Mouse (Mus musculus): Measurements from ENCODE around the gene Trp53rkb. TPM values are rescaled to one million over a fixed set of nuclear protein-coding genes. Genes with fewer than 3 reads are reported as not detected.

The Trp53rkb gene
- polyA plus RNA-seq, 2 experiments from 2014 or later, result 0.14 to 0.24 TPM

DNA sequence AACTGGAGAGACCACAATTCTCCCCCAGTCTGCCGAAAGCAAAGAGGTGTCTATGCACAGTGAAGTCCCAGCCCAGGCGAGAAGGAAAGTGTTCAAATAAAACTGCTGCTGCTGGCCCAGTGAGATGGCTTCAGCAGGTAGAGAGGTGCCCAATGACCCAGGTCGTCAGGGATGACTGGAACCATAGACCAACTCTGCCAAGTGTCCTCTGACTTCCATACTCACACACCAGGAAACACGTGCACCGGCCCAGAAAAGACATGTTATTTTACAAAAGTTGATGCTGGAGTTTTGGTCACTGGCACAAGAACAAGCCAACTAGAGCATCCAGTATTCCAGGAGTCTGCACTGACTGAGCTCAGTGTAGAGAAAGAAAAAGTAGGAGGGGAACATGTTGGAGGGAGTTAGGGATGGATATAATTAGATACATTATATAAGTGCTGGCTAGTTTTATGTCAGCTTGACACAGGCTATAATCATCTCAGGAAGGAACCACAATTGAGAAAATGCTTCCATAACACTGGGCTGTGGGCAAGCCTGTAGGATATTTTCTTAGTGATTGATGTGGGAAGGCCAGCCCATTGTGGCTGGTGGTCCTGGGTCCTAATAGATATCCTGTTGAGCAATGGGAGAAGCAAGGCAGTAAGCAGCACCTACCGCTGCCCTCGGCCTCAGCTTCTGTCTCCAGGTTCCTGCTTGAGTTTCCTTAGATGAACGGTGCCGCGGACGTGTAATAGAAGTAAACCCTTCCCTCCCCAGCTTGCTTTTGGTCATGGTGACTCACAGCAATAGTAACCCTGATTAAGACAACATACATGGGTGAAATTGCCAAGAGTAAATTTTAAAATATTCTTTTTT is 7.5 kb downstream of the Trp53rkb start:
- no peak for ATAC-seq

DNA sequence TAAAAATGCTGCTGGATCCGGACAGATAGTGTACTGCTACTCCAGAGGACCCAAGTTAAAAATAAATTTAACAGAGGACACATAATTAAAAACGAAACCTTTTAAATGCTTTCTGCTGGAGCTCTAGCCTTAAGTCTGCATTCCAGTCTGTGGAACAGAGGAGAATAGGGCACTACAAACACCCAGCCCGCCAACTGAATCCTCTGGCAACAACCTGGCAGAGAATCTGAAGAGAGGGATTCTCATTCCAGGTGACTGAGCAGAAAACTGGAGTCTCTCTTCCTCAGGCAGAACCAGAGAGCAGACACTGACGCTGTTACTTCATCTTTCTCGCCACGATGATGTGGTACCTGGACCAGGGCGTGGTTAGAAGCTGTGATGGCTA is 8.1 kb downstream of the Trp53rkb start:
- ATAC-seq, result no peak

DNA sequence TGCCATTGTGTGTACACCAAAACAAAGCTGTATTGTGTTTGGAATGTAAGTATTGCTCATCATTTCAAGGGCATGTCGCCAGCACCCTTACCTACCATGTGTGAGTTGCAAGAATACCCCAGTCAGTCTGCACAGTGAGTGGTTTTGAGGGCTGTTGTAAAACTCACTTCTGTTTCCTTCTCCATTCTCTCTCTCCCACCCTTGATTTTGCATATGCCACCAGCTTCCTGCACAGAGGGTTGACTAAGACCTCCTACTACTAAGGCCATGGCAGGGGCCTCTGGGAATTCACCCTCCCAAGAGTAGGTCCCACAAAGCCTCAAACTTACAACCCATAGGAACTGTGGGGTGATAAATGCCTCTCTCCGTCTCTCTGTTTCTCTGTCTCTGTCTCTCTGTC is 9.1 kb downstream of the Trp53rkb start:
- no peak for ATAC-seq

DNA sequence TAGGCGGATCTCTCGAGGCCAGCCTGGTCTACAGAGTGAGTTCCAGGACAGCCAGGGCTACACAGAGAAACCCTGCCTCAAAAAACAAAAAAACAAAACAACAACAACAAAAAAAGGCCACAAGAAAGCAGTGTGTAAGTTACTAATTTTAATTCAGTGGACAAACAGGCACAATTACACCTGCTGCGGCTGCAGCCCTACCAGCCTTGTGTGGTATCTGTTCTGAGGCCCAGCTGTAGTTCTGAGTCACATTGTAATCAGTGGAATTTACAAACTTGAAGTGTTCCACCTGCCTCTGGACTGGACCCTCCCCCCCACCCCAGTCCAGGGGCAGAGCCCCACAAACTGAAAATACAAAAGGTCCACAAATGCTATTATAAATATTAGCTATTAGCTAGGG is 11.0 kb downstream of the Trp53rkb start:
- no peak for ATAC-seq

DNA sequence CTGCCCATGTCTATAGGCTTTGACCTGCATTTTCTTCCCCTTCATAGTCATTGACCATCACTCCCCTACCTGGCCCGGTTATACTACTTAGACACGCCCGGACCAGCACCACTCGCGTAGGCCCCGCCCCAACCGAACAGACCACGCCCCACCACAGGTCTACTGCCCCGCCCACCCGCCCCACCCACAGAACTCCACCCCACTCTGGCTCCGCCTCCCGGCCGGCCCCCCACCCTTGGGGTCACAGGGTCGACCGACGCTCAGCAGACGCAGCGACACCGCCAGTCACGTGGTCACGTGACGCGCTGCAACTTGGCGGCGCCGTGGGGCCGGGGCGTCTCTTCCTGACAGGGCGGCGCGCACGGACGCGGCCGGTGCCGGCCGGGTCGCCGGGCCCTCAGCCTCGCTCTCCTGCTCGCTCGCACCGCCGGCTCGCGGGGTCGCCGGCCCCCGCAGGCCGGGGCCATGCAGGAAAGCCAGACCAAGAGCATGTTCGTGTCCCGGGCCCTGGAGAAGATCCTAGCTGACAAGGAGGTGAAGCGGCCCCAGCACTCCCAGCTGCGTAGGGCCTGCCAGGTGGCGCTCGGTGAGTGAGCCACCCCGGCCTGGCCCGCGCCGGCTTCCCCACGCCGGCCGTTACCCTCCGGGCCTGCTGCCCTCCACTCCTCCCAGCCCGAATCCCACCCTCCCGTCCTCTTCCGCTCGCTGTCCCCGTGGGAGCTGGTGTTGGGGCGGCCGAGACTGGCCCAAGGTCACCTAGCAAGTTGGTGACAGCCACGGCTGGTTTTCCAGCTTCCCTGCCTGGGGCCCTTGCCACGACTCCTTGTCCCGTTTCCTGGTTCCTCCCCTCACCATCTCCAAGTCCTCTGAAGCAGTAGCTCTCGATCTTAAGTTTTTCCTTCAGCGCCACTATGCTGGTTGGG is 13.2 kb downstream of the Trp53rkb start, which contains the start of gene Arfgef2:
Arfgef2 (plus strand) TSS at position 339 of the 923 bp plus-strand sequence.
- peak; percentile 93 for ATAC-seq

DNA sequence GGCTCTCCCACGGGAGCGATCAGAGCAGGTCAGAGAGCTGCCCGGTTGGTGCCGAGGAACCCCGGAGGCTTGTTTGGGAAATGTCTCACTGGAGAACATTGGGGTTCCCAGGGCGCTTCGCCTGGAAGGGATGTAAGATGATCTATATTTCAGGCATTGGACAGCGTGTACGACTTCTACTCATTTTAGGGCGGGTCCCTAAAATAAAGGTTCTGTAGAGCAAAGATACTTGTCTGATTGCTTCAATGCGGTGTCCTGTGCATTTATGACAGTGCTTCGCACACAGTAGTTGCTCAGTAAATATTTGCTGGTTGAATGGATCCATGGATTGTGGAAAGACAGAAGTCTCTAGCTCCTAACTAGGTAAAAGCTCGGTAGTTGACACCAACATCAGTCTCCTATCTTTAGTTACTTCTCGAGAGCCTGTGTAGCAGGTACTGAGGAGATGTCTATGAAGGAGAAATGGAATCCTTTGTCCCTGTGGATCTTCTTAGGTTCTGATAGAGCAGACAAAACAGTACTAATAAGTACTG is 13.9 kb downstream of the Trp53rkb start:
- ATAC-seq, result peak; percentile 7

DNA sequence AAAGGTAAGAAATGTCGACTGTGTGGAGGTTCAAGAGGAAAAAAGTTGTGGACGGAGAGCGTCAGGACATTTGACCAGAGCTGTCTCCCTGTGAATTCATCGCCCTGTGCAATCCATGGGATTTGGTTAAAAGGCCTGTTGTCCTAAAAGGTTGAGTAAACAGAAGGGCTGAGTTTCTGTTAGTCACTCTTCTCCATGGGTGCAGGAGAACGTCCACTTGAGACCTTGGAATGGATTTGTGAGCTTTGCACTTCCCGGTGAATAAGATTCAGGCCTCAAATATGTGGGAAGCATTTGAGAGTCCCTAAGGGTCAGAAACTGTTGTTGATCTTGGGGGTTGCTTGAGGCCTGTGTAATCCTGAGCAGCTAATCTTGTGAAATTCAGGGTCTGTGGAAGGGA is 14.5 kb downstream of the Trp53rkb start:
- no peak for ATAC-seq

DNA sequence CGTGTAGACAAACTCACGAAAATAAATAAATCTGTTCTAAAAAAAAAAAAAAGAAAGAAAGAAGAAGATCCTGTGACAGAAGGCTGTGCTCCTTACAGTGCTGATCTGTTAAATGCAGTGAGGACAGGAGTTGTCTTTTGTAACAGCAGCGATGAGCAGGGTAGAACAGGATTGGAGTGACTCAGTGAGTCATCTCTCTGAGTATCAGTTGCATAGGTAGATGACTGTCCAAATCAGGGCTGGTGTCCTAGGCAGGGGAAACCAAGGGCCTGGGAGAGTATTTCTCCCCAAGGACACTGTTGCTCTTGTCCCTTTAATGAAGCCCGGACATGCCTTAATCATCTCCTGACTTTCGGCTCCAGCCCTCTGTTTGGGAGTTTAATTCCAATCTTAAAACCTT is 17.2 kb downstream of the Trp53rkb start:
- ATAC-seq, result no peak

DNA sequence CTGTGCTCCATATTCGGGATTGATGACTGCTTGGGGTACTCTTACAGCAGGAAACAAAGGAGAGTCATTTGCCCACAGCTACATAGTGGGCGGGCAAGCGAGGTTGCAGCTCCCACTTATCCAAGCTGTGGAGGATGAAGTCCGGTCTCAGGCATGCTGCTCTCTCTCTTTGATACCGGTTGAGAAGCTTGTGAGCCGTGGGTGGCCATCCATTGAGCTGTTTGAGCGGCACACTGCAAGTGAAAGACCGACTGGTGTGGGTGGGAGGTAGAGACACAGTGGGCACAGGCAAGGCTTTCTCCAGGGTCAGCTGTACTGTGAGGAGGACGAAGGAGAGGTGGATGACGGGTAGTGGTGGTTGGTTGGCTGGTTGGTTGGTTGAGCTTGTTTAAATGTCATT is 18.5 kb downstream of the Trp53rkb start:
- ATAC-seq, result no peak

DNA sequence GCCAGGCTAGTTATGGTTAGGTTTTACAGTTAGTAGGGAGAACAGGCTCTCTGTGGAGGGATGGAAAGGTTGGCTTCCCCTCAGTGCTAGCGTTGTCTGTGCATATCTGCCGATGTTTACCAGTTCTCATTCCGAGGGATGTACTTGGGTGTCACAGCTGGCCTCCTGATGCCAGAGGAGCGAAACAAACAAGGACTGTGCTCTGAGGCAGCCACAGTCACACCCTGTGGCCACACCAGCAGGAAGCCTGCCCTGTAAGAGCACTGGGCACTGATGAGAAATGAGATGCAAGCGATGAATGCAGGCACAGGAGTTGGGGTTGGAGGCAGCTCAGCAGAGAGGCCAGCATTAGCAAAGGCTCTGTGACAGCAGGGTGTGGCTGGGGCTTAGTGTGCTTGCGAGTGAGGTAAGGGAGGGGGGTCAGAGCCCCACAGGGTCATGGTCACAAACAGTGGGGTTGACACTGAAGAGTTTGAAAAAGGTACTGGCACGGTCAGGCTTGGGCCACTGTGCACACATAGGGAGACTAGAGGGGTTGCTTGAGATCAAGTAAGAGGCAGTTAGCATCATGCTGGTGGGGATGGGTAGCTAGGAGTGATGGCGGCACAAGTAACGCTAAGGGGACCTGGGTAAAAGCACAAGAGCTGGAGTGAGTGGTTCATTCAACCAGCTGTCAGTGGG is 26.3 kb downstream of the Trp53rkb start:
- ATAC-seq, result no peak

DNA sequence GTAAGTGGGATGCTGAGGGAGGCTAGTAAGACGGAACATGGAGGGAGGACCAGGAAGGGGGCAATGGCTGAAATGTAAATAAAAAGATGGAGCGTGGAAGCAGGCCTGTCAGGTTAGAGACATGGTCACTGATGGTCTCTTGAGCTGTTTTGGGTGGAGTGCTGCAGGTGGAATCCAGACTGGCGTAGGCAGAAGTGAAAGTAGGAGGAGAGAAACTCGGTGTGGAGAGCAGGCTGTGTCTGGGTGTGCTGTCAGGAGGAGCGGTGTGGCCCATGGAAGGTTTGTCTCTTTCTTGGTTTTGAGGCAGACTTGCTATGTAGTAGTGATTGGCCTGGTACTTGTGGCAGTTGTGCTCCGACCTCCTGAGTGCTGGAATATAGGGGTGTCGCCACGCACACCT is 27.5 kb downstream of the Trp53rkb start:
- no peak for ATAC-seq

DNA sequence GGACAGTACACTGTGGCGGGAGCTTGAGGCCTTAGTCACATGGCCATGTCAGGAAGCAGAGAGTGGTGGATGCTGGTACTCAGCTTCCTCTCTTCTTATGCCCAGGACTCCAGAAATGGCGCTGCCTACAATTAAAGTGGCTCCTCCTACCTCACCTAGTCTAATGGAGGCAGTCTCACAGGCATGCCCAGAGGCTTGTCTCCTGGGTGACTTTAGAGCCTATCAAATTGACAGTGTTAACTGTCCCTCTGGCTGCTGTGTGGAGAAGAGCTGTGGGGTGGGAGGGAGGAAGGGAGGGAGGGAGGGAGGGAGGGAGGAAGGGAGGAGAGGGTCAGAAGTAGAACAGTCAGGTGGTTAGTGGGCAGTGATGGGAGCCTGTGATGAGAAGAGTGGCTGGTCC is 28.5 kb downstream of the Trp53rkb start:
- ATAC-seq, result no peak

DNA sequence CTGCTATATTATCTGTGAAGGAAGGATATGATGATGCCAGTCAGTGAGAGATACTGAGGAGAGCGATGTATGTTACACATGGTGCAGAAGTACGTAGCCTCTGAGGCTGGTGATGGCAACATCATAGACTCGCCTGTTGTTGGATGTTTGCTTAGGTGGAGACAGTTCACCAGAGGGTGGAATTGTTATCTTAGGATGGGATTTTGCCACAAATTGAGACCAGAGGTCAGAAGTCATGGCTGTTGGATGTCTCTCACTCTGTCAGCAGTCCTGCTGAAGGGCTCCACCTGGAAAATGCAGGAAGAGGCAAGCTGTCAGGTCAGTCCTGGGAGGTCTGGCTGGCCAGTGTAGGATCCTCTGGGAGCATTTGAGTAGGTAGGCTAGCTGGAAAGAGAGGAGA is 29.1 kb downstream of the Trp53rkb start:
- ATAC-seq, result no peak

DNA sequence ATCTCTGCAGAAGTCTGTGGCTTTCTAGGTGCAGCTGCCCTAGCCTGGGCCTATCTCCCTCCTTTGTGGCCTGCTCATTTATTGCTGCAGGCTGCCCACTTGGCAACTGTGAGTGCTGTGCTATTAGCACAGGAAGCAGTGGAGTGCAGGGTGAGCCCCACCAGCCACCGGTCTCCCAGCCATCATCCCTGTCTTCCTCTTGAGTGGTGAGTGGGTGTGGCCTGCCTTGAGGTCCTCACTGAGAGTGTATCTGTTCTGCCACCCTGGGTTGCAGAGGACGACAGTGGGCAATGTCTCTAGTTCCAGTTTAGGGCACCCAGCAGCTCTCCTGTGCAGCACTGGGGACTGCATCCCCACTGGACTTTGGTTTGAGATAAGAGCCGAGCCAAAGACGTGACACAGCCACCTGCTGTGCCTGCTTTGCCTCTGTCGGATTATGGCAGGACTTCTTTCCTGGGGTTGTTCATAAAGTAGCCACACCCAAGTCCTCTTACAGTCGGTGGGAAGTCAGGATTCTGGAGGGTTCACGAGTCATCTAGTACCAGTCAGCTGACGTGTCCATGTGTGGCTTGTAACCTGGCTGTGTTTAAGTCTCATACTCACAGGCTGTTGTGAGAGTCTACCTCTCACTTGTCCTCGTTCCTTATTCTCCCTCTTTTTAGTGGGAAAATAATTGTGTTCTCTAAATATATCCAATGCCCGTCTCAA is 29.9 kb downstream of the Trp53rkb start:
- no peak for ATAC-seq

DNA sequence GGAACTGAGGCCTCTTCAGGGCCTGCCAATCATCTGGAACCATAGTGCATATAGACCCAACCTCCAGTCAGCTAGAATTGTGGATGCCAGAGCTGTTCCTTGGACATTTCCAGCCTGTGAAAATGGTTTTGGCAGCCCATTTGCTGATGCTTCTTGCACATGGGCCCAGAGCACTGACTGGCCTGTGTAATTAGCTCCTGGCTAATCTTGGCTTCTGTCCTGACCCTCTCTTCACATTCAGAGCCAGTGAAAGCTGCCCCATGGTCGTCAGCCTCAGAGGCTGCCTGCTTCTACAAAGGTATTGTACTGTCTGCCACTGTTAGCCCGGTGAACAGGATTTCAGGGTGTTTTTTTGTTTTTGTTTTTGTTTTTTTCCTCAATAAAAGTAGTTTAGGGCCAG is 30.6 kb downstream of the Trp53rkb start:
- ATAC-seq, result no peak

DNA sequence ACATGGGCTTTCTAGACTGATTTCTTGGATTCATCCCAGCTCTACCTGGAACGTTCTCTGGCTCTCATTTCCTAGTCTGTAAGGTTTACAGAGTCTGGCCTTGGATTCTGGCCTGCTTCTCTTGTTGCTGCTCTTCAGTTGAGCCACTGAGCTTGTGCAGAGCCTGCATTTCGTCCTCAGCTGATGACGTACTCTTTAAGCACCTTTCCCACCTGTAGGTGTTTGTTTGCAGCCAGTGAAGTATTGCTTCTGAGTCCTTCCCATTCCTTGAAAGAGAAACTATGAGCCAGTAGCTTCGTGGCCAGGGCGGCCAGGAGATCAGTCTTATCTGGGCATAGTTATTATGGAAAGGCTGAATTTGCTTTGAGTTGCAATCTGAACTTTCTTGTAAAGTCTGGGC is 32.1 kb downstream of the Trp53rkb start:
- ATAC-seq, result no peak

DNA sequence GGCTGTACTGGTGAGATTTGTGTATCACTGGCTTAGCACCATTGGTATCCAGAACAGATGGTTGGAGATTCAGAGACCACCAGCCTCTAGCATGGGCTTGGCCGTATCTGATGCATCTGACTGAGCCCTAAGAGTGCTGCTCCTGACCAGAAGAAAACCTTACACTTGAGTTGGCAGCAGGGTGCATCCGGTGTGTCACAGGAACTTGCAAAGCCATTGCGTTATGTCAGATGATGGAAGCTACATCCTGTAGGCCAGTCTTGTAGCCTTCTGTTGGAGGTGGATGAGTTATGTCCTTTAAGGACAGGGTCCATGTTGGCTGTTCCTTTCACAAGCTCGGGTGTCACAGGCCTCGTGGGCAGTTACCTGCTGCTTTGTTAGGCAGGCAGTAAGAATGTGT is 32.7 kb downstream of the Trp53rkb start:
- ATAC-seq, result no peak

DNA sequence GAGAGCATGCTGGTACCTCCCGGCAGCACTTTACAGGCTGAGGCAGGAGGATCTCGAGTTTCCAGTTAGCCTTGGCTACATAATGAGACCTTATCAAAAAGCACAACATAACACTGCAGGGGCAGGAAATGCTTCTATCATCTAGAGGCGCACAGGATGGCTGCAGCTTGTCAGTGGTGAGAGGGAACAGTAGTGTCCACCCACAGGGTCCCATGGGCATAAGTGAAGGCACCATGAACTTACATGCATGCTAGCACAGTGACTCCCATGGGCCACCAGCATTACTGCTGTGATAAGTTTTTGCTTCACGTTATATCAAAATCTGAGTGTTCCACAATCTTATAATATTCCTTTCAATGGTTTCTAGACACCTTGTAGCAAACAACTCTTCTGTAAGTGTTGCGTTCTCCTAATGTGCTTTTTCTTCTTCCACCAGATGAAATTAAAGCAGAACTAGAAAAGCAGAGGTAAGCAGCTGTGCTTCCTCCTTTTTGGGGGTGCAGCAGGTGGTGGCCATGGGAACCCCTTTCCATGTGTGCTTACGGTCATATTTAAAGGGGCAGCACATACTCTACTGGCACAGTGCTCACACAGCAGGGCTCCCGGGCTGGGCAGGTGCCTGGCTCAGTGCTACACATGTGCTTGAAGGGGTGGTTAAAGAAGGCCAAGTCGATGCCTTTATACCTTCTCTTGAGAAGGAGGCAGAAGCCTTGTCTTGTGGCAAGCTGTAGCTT is 34.3 kb downstream of the Trp53rkb start:
- no peak for ATAC-seq

DNA sequence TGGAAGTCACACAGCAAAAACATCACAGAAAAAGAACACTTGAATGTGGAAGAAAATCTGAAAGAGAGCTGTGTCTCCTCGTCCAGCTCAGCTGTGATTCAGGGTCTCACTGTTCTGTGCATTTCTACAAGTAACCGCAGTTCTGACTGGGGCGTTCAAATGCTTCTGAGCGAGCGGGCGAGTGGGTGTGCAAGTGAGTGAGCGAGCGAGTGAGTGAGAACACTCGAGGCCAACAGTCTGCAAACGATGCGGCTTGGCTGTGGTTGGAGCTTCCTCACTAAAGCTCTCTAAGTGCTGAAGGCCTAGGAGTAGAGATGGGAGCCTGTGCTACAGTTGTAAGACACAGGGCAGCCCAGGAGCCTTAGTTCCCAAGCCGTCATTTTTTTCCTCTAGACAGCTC is 36.0 kb downstream of the Trp53rkb start:
- no peak for ATAC-seq

DNA sequence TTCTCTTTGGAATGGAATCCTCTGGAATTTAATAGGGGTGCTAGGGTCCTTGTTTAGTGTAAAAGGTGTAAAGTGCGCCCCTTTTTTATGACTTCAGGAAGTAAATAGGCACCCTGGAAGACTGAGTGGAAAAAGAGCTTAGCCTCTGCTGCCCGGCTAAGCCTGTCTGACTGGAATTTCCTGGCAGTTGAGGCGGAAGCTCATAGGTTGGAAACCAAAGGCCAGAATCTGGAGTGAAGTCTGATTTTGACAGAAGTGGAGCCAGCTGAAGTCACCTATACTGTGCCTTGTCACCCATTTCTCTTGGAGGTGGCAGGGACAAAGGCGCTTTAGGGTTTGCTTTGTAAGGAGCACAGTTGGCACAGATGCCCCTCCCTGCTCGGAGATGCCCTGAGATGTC is 38.0 kb downstream of the Trp53rkb start:
- ATAC-seq, result no peak

DNA sequence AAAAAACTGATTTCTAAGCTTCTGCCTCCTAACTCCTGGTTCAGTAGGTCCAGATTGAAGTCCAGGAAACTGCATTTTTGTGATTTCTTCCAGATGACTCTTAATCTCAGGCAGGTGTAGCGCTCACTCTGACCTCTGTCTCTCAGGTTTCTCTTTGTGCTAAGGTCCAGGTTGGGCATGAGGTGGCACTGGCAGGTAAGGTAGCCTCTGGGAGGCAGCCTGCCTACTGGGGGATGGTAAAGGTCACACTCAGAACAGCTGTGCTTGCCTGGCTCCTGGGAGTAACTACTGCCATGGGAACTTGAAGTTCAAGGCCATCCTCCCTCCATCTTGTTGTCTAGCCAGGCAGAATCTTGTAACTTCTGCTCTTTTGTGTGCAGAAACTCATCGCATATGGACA is 41.8 kb downstream of the Trp53rkb start:
- ATAC-seq, result no peak

Data from CD4-positive, CD25-positive, alpha-beta regulatory T cell, adult 4 months (primary cell).